Mouse (Mus musculus) erythroblast, adult 5-6 weeks (primary cell): ENCODE data around the gene Kitl. TPM values are rescaled to one million over a fixed set of nuclear protein-coding genes. Genes with fewer than 3 reads are reported as not detected.

Experiments used
- ATAC-seq: replicated peaks from 2 replicates; pipeline ENCODE4 v1.8.0; 2016; ENCODE audit warnings: moderate number of reproducible peaks, mild to moderate bottlenecking, moderate TSS enrichment, inconsistent platforms; ENCODE audit not compliant: poor library complexity, low FRiP score, severe bottlenecking
- total RNA-seq, 2 experiments: library from RNA; stranded (forward) in 1 of 2; stranded (reverse) in 1 of 2; fragments of 150-400 nt in 1 of 2; fragments of 200-764, 138-1000 nt in 1 of 2; gene quantifications; 2 replicates each; pipeline versions ENCODE4 v1.2.3 to v1.2.4; 2015 to 2017; ENCODE audit warnings: low replicate concordance in 2 of 2

Gene Kitl
- total RNA-seq, 2 experiments from 2014 or later: 2.0 to 4.8 TPM

- ATAC-seq: no peak
Measured at GRCm38 (mm10) chr10:100072641-100073040, 57.2 kb downstream of the Kitl start.

GRCm38 (mm10) chr10:100073092-100073491, 57.7 kb downstream of the Kitl start:
- no peak for ATAC-seq

- ATAC-seq: no peak
Measured at GRCm38 (mm10) chr10:100101115-100101514, 85.7 kb downstream of the Kitl start.

- no peak for ATAC-seq
Measured at GRCm38 (mm10) chr10:100111209-100111608, 95.8 kb downstream of the Kitl start.

GRCm38 (mm10) chr10:100115570-100115969, 100.1 kb downstream of the Kitl start:
- ATAC-seq: no peak

GRCm38 (mm10) chr10:100124452-100124851, 109.0 kb downstream of the Kitl start:
- ATAC-seq: no peak

GRCm38 (mm10) chr10:100127837-100128743, 112.7 kb downstream of the Kitl start:
- ATAC-seq: no peak

- ATAC-seq: no peak
Measured at GRCm38 (mm10) chr10:100131657-100132056, 116.2 kb downstream of the Kitl start.

- ATAC-seq: no peak
Measured at GRCm38 (mm10) chr10:100132304-100132703, 116.9 kb downstream of the Kitl start.

GRCm38 (mm10) chr10:100138552-100138951, 123.1 kb downstream of the Kitl start:
- ATAC-seq: no peak

GRCm38 (mm10) chr10:100148123-100148522, 132.7 kb downstream of the Kitl start:
- ATAC-seq: no peak
